Mouse (Mus musculus) ZHBTc4 (cell line): Measurements from ENCODE around the gene Gm9958.
A peak's percentile ranks its signal among the peaks of the same experiment; 100 is the strongest.

Experiments used
- DNase-seq: peaks from one replicate; pipeline ENCODE4 v3.0.0-alpha.2; 2011; ENCODE audit warnings: low read depth, low spot score

Gene Gm9958

GRCm38 (mm10) chr5:90367067-90367303 lies at the start of gene Gm9958:
TSS of gene Gm9958 (plus strand) at chr5:90367204.
- no peak for DNase-seq

GRCm38 (mm10) chr5:90331071-90331470 lies 35.9 kb upstream of the Gm9958 start:
- no peak for DNase-seq

- no peak for DNase-seq
Observed at GRCm38 (mm10) chr5:90332478-90332877, 34.5 kb upstream of the Gm9958 start.

GRCm38 (mm10) chr5:90338177-90339091 lies 28.6 kb upstream of the Gm9958 start:
- peak; percentile 21 for DNase-seq

GRCm38 (mm10) chr5:90339129-90339952 lies 27.7 kb upstream of the Gm9958 start:
- peak; percentile 31 for DNase-seq

- no peak for DNase-seq
Observed at GRCm38 (mm10) chr5:90339953-90340343, 27.1 kb upstream of the Gm9958 start.

GRCm38 (mm10) chr5:90340847-90341246 lies 26.2 kb upstream of the Gm9958 start:
- no peak for DNase-seq

- no peak for DNase-seq
Observed at GRCm38 (mm10) chr5:90346877-90347276, 20.1 kb upstream of the Gm9958 start.

- DNase-seq: peak; percentile 12
Observed at GRCm38 (mm10) chr5:90353552-90354317, 13.3 kb upstream of the Gm9958 start.

- DNase-seq: no peak
Observed at GRCm38 (mm10) chr5:90355824-90356223, 11.2 kb upstream of the Gm9958 start.

- DNase-seq: peak; percentile 60
Observed at GRCm38 (mm10) chr5:90364526-90364925, 2.5 kb upstream of the Gm9958 start.

GRCm38 (mm10) chr5:90365141-90365951 lies 1.7 kb upstream of the Gm9958 start:
- DNase-seq: peak; percentile 78

GRCm38 (mm10) chr5:90366121-90367066 lies 610 bp upstream of the Gm9958 start, which contains the start of gene Ankrd17:
TSS of gene Ankrd17 (minus strand) at chr5:90366577.
- peak; percentile 97 for DNase-seq

GRCm38 (mm10) chr5:90370401-90370800 lies 3.4 kb downstream of the Gm9958 start:
- no peak for DNase-seq

- no peak for DNase-seq
Observed at GRCm38 (mm10) chr5:90373708-90374107, 6.7 kb downstream of the Gm9958 start.

GRCm38 (mm10) chr5:90381458-90381857 lies 14.5 kb downstream of the Gm9958 start:
- no peak for DNase-seq

GRCm38 (mm10) chr5:90383080-90383479 lies 16.1 kb downstream of the Gm9958 start:
- peak; percentile 77 for DNase-seq

GRCm38 (mm10) chr5:90393764-90394163 lies 26.8 kb downstream of the Gm9958 start:
- DNase-seq: no peak

GRCm38 (mm10) chr5:90394322-90394721 lies 27.3 kb downstream of the Gm9958 start:
- DNase-seq: no peak

- DNase-seq: peak; percentile 10
Observed at GRCm38 (mm10) chr5:90396817-90397216, 29.8 kb downstream of the Gm9958 start.
